Mouse (Mus musculus) monocyte, adult 5-6 weeks (primary cell): ENCODE measurements around the gene Nol8. TPM values are rescaled to one million over a fixed set of nuclear protein-coding genes. Genes with fewer than 3 reads are reported as not detected.

Experiments used
- ATAC-seq: fragments of 153-309, 156-312 bp; replicated peaks from 2 replicates; pipeline ENCODE4 v1.8.0; 2017; ENCODE audit warnings: mild to moderate bottlenecking; ENCODE audit not compliant: low TSS enrichment, insufficient number of reproducible peaks, severe bottlenecking, poor library complexity, low FRiP score
- total RNA-seq: library from RNA; stranded (forward); fragments of 200-1000, 200-491, 200-594 nt; gene quantifications from 3 replicates; pipeline ENCODE4 v1.2.3, GENCODE M21; 2017

Nol8 gene
- total RNA-seq = 35.4 to 43.9 TPM (median 37.5 TPM) in 3 replicates

GRCm38 (mm10) chr13:49652481-49653179 is at the start of gene Nol8, which contains the start of gene Cenpp:
TSS of gene Nol8 (plus strand) at chr13:49653078.
TSS of gene Cenpp (minus strand) at chr13:49652785.
- peak; percentile 98 for ATAC-seq

GRCm38 (mm10) chr13:49603603-49604002 is 49.3 kb upstream of the Nol8 start:
- ATAC-seq = no peak

DNA sequence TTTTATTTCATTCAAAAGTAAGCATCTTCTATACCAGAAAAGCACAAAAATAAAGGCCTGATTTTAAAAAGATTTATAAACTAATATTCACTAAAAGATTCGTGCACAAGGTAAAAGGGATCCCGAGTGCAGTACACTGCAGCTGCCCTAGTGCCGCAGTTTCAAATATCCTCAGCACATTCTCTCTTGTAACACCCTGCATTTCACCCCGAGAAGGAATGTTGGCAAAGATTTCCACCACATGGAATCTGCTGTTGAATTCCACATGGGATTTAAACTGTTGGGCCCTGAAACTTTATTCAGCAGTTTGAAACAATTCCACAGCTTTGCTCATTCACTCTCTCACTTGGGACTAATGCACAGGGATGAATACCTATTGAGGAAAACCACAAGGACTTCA is 45.2 kb upstream of the Nol8 start, which contains the start of gene Ogn:
Gene Ogn, plus strand, starts transcription at position 333 of the 400 bp plus-strand sequence.
- ATAC-seq = no peak

GRCm38 (mm10) chr13:49608589-49609322 is 44.1 kb upstream of the Nol8 start:
- no peak for ATAC-seq

- no peak for ATAC-seq
Measured at GRCm38 (mm10) chr13:49617021-49617420, 35.9 kb upstream of the Nol8 start.

DNA sequence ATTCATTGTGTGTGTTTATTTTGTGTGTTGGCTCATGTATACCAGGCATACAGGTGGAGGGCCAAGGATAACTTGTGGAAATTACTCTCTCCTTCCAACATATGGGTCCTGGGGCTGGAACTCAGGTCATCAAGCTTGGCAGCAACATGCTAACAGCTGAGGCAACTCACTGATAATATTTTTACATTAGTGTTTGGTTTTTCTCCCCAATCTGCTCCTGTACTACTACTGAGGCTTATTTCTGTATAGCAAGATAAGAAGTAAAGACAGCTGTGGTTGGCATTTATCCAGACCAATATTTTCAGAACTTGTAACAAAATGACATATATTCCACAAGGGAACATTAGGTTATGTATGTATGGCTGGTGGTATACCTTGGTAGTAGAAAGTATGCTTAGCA is 34.5 kb upstream of the Nol8 start:
- ATAC-seq = no peak

DNA sequence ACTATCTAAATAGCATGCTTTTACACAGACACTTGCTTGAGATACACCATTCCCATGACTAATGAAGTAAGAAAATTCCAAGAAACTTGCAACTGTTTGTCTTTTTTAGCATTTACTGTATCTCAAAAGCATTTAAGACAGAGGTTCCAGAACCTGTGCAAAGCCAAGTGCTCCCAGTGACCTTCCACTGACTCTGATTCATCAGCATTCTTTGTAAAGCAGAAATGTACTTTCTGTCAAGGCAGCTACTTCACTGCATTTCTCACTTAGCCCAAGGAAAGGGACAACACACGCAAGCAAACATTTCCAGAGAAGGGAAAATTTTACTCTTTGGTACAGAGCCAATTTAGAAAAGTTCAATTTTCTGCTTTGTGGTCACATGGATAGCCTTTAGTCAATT is 29.7 kb upstream of the Nol8 start:
- no peak for ATAC-seq

- ATAC-seq = peak; percentile 59
Measured at GRCm38 (mm10) chr13:49628167-49628566, 24.7 kb upstream of the Nol8 start.

GRCm38 (mm10) chr13:49629076-49629475 is 23.8 kb upstream of the Nol8 start:
- ATAC-seq = no peak

DNA sequence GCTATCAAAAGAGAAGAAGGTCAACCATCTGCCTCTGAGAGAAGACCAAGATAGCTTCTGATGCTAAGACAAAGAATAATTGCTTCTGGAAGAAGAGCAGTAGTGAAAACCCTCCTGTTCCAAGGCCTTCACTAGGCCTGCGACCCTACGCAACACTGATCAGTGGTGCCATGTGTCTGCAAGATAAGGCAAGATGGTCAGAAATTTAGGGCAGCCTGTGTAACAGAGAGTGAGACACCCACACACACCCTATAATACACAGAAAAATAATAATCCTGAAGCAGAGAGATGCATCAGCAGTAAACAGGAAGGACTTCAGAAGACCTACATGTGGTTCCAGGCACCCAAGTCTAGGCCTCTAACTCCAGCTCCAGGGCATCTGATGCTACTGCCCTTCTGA is 12.9 kb upstream of the Nol8 start:
- ATAC-seq = no peak

GRCm38 (mm10) chr13:49642650-49643049 is 10.2 kb upstream of the Nol8 start:
- ATAC-seq = no peak

- ATAC-seq = no peak
Measured at GRCm38 (mm10) chr13:49643669-49644362, 9.1 kb upstream of the Nol8 start.

GRCm38 (mm10) chr13:49644731-49645529 is 7.9 kb upstream of the Nol8 start:
- no peak for ATAC-seq

DNA sequence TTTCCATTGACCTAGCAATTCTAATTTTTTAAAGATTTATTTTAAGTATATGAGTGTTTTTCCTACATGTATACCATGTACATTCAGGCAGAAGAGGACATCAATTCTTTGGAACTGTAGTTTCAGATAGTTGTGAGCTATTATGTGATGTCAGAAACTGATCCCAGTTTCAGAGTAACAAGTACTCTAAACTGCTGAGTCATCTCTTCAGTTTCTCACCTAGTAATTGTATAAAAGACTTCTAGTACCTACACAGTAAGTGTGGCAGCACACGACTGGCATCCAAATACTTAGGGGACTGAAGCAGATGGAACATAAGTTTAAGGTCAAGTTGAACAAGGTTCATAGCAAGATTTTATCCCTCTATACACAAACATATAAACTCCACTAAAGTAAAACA is 6.9 kb upstream of the Nol8 start:
- no peak for ATAC-seq

DNA sequence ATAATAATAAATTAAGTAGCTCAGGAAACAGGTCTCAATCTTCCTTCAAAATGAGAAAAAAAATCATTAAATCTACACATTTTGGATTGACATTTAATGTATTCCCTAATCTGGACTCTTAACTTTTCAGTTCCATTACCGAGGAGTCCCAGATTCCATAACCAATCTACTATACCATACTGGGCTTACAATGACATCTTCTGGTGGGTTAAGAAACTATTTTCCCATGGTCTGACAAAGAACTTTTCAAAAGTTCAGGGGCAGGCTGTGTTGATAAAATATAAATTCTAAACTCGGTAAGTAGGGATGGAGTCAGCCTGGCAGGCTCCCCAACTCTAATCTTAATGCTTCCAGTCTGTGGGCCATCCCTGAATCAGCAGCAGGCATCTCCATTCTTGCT is 1.7 kb upstream of the Nol8 start:
- ATAC-seq = no peak

- no peak for ATAC-seq
Measured at GRCm38 (mm10) chr13:49651781-49652351, 1.0 kb upstream of the Nol8 start.

- peak; percentile 38 for ATAC-seq
Measured at GRCm38 (mm10) chr13:49653180-49653541, 283 bp downstream of the Nol8 start.

GRCm38 (mm10) chr13:49677793-49678192 is 24.9 kb downstream of the Nol8 start:
- no peak for ATAC-seq
